Mouse (Mus musculus) G1E (cell line): ENCODE measurements around the gene Slc5a12.

Source experiments
- CTCF ChIP-seq: IDR thresholded peaks from 2 replicates; pipeline ENCODE4 v1.5.1; 2012; ENCODE audit warnings: low read depth, low read length, inconsistent platforms, mixed read lengths
- GATA1 ChIP-seq: IDR thresholded peaks from 2 replicates; pipeline ENCODE4 v1.6.1; 2012; ENCODE audit warnings: borderline replicate concordance, low read length, inconsistent platforms, mixed read lengths
- POLR2AphosphoS5 ChIP-seq: IDR thresholded peaks from 2 replicates; pipeline ENCODE4 v1.6.1; 2012; ENCODE audit warnings: low read depth, low read length, inconsistent platforms; ENCODE audit not compliant: insufficient replicate concordance

DNA sequence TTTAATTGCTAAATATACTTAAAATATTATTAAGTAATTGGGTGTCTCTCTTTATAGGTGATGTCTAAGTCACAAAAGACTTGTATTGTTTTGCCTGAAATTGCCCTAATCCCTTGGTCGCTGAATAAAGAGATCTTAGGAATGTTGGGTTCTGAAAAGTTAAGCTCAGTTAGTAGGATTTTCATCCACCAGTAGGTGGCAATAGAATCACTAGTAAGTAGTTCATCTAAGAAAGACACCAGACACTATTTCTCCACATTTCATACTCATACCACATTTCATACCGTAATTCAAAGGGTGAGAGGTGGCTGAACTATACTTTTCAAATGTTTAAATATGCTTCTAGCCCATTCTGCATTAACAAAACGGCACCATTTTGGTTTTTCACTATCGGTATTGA, 66.2 kb downstream of the Slc5a12 start:
- TF ChIP-seq CTCF (no peak), GATA1 (no peak), POLR2AphosphoS5 (no peak)
